Mouse (Mus musculus) embryonic fibroblast, embryonic 13.5 days (primary cell): Measurements from ENCODE around the gene Slc16a1. TPM values are rescaled to one million over a fixed set of nuclear protein-coding genes. Genes with fewer than 3 reads are reported as not detected.
A peak's percentile ranks its signal among the peaks of the same experiment; 100 is the strongest.

Experiments used
- H3K27ac ChIP-seq: 2 replicates; pipeline ENCODE4 v1.5.1; 2012; ENCODE audit warnings: low read length, control low read depth, inconsistent platforms; ENCODE audit not compliant: insufficient read depth
- H3K4me1 ChIP-seq: 2 replicates; pipeline ENCODE4 v1.6.1; 2011; ENCODE audit warnings: low read length; ENCODE audit not compliant: control insufficient read depth, insufficient read depth
- H3K4me3 ChIP-seq: 2 replicates; pipeline ENCODE4 v1.5.1; 2011; ENCODE audit warnings: mild to moderate bottlenecking, control low read depth, low read length; ENCODE audit not compliant: insufficient read depth
- CTCF ChIP-seq: IDR thresholded peaks from 2 replicates; pipeline ENCODE4 v1.5.1; 2011; ENCODE audit warnings: mild to moderate bottlenecking, control low read depth, low read length, moderate library complexity, borderline replicate concordance; ENCODE audit not compliant: insufficient read depth
- POLR2A ChIP-seq: IDR thresholded peaks from 2 replicates; pipeline ENCODE4 v1.6.1; 2011; ENCODE audit warnings: low read depth, mild to moderate bottlenecking, control low read depth, low read length, moderate library complexity
- polyA plus RNA-seq: library from polyadenylated mRNA; stranded (reverse); fragments of >200 nt; gene quantifications from 2 replicates; pipeline ENCODE4 v1.2.4, GENCODE M21; 2011; ENCODE audit warnings: low read depth; ENCODE audit not compliant: missing spikeins, insufficient read length

Slc16a1 gene
- polyA plus RNA-seq, 1 experiment, result 25.2 TPM

- Histone ChIP-seq H3K4me1 (0 out of 2 replicates have a peak, but pooled peaks cover 4% of the 10 kb centered on the region), H3K27ac (no peak overlapping the region), H3K4me3 (no peak overlapping the region)
- no peak for TF ChIP-seq CTCF
- TF ChIP-seq POLR2A, result no peak
Observed at GRCm38 (mm10) chr3:104673642-104674328, 35.3 kb downstream of the Slc16a1 start.

GRCm38 (mm10) chr3:104674329-104675220 lies 36.1 kb downstream of the Slc16a1 start:
- Histone ChIP-seq H3K4me1 (0 out of 2 replicates have a peak, but pooled peaks cover 4% of the 10 kb centered on the region), H3K27ac (no peak overlapping the region), H3K4me3 (peak overlapping the region; percentile 1; the same call in 1 of the 2 replicates)
- no peak for TF ChIP-seq CTCF
- TF ChIP-seq POLR2A, result no peak

- peak overlapping the region; percentile 1; the same call in 1 of the 2 replicates for H3K4me3 ChIP-seq
- TF ChIP-seq CTCF (peak; percentile 87), POLR2A (no peak)
- H3K4me1 ChIP-seq, result 0 out of 2 replicates have a peak, but pooled peaks cover 4% of the 10 kb centered on the region
- no peak overlapping the region for H3K27ac ChIP-seq
Observed at GRCm38 (mm10) chr3:104675258-104675851, 36.9 kb downstream of the Slc16a1 start.

GRCm38 (mm10) chr3:104677781-104678180 lies 39.3 kb downstream of the Slc16a1 start:
- TF ChIP-seq POLR2A (no peak), CTCF (no peak)
- 0 out of 2 replicates have a peak, but pooled peaks cover 4% of the 10 kb centered on the region for H3K4me1 ChIP-seq
- no peak overlapping the region for H3K4me3 ChIP-seq
- H3K27ac ChIP-seq, result no peak overlapping the region

GRCm38 (mm10) chr3:104678826-104679225 lies 40.4 kb downstream of the Slc16a1 start:
- Histone ChIP-seq H3K27ac (no peak overlapping the region), H3K4me3 (no peak overlapping the region), H3K4me1 (0 out of 2 replicates have a peak, but pooled peaks cover 4% of the 10 kb centered on the region)
- TF ChIP-seq POLR2A, result no peak
- no peak for TF ChIP-seq CTCF

GRCm38 (mm10) chr3:104682671-104683504 lies 44.4 kb downstream of the Slc16a1 start:
- TF ChIP-seq POLR2A, result no peak
- TF ChIP-seq CTCF, result peak; percentile 51; the same call in 1 of the 2 replicates
- H3K4me1 ChIP-seq, result no peaks in the 10 kb centered on the region
- no peak overlapping the region for H3K27ac ChIP-seq

GRCm38 (mm10) chr3:104700751-104701335 lies 62.4 kb downstream of the Slc16a1 start:
- TF ChIP-seq POLR2A, result no peak
- TF ChIP-seq CTCF, result peak; percentile 79
- H3K4me3 ChIP-seq, result no peak overlapping the region
- no peaks in the 10 kb centered on the region; the same call in 1 of the 2 replicates for H3K4me1 ChIP-seq
- no peak overlapping the region for H3K27ac ChIP-seq

More at GRCm38 (mm10) chr3:104682671-104683504, 44.4 kb downstream of the Slc16a1 start:
- no peak overlapping the region for H3K4me3 ChIP-seq

- H3K4me1 ChIP-seq, result no peaks in the 10 kb centered on the region; the same call in 1 of the 2 replicates
- H3K27ac ChIP-seq, result no peak overlapping the region
- TF ChIP-seq CTCF (no peak), POLR2A (no peak)
- H3K4me3 ChIP-seq, result no peak overlapping the region
Observed at GRCm38 (mm10) chr3:104701761-104702160, 63.3 kb downstream of the Slc16a1 start.
